Mouse (Mus musculus) embryonic facial prominence, embryonic 12.5 days (tissue): ENCODE data around the gene Dppa5a. TPM values are rescaled to one million over a fixed set of nuclear protein-coding genes. Genes with fewer than 3 reads are reported as not detected.

ENCODE experiments used
- ATAC-seq: fragments of 200-750 bp; cut with Nextera tagmentation; 2 replicates; pipeline ENCODE4 v1.8.0; 2017; ENCODE audit not compliant: insufficient number of reproducible peaks, insufficient read depth, low FRiP score, low TSS enrichment
- H3K27ac ChIP-seq: fragments of 300-500 bp; sonication (generic); 2 replicates; pipeline ENCODE4 v1.5.1; 2016; ENCODE audit warnings: mild to moderate bottlenecking
- H3K27me3 ChIP-seq: fragments of 300-500 bp; sonication (generic); 2 replicates; pipeline ENCODE4 v1.6.1; 2016; ENCODE audit warnings: mild to moderate bottlenecking, moderate library complexity
- H3K36me3 ChIP-seq: fragments of 300-500 bp; sonication (generic); 2 replicates; pipeline ENCODE4 v1.6.1; 2016; ENCODE audit warnings: mild to moderate bottlenecking
- H3K4me1 ChIP-seq: fragments of 300-500 bp; sonication (generic); 2 replicates; pipeline ENCODE4 v1.6.1; 2016
- H3K4me2 ChIP-seq: fragments of 300-500 bp; sonication (generic); replicated peaks from 2 replicates; pipeline ENCODE4 v1.6.1; 2016; ENCODE audit warnings: mild to moderate bottlenecking, moderate library complexity
- H3K4me3 ChIP-seq: fragments of 300-500 bp; sonication (generic); 2 replicates; pipeline ENCODE4 v1.5.1; 2016; ENCODE audit warnings: mild to moderate bottlenecking
- H3K9ac ChIP-seq: fragments of 300-500 bp; sonication (generic); 2 replicates; pipeline ENCODE4 v1.6.1; 2016; ENCODE audit warnings: mild to moderate bottlenecking, moderate library complexity
- H3K9me3 ChIP-seq: fragments of 300-500 bp; sonication (generic); 2 replicates; pipeline ENCODE4 v1.6.1; 2016; ENCODE audit warnings: mild to moderate bottlenecking, moderate library complexity
- WGBS: fragments of 180-500 bp; shearing (Covaris S2); methylation state at CpG from one replicate; pipeline ENCODE4 v1.1.7; 2016; 5-methylcytosine and 5-hydroxymethylcytosine counted together
- polyA plus RNA-seq: library from polyadenylated mRNA; unstranded; fragments of >200 nt; fragmentation: Nextera tagmentation; extraction: Ambion mirVana; gene quantifications from 2 replicates; pipeline ENCODE4 v1.2.1, GENCODE M21; 2016

Dppa5a gene
- polyA plus RNA-seq, 1 experiment from 2014 or later, result 0.37 TPM

GRCm38 (mm10) chr9:78377546-78377945 is 9.6 kb upstream of the Dppa5a start:
- peaks cover 8% of the 10 kb centered on the region; the same call in 1 of the 2 replicates for H3K4me1 ChIP-seq
- H3K4me2 ChIP-seq, result peak overlapping the region; percentile 69
- H3K9ac ChIP-seq, result no peak overlapping the region
- WGBS, result 23% methylated on average over 8 of the region's 8 CpGs
- no peaks in the 10 kb centered on the region for H3K36me3 ChIP-seq
- peaks cover 4% of the 10 kb centered on the region; the same call in 1 of the 2 replicates for H3K27me3 ChIP-seq
- H3K9me3 ChIP-seq, result no peaks in the 10 kb centered on the region
- peak overlapping the region; percentile 31 for H3K4me3 ChIP-seq
- no peak for ATAC-seq
- no peak overlapping the region for H3K27ac ChIP-seq

- H3K27ac ChIP-seq, result no peak overlapping the region
- WGBS, result 67% methylated on average over 4 of the region's 4 CpGs
- H3K9me3 ChIP-seq, result no peaks in the 10 kb centered on the region
- H3K4me1 ChIP-seq, result peaks cover 8% of the 10 kb centered on the region; the same call in 1 of the 2 replicates
- H3K27me3 ChIP-seq, result peaks cover 4% of the 10 kb centered on the region; the same call in 1 of the 2 replicates
- no peak overlapping the region for H3K4me2 ChIP-seq
- H3K36me3 ChIP-seq, result no peaks in the 10 kb centered on the region
- no peak for ATAC-seq
- no peak overlapping the region for H3K9ac ChIP-seq
- H3K4me3 ChIP-seq, result no peak overlapping the region
These were observed 7.5 kb upstream of the Dppa5a start for GRCm38 (mm10) chr9:78375486-78375885.

GRCm38 (mm10) chr9:78374885-78375389 is 7.0 kb upstream of the Dppa5a start:
- 74% methylated on average over 1 of the region's 1 CpGs for WGBS
- no peak for ATAC-seq

GRCm38 (mm10) chr9:78374397-78374796 is 6.4 kb upstream of the Dppa5a start:
- peaks cover 8% of the 10 kb centered on the region; the same call in 1 of the 2 replicates for H3K4me1 ChIP-seq
- no peaks in the 10 kb centered on the region for H3K9me3 ChIP-seq
- WGBS, result 52% methylated on average over 5 of the region's 5 CpGs
- H3K36me3 ChIP-seq, result no peaks in the 10 kb centered on the region
- no peak overlapping the region for H3K27ac ChIP-seq
- no peak overlapping the region for H3K9ac ChIP-seq
- peaks cover 4% of the 10 kb centered on the region; the same call in 1 of the 2 replicates for H3K27me3 ChIP-seq
- H3K4me3 ChIP-seq, result no peak overlapping the region
- no peak for ATAC-seq
- no peak overlapping the region for H3K4me2 ChIP-seq

More at GRCm38 (mm10) chr9:78374885-78375389, 7.0 kb upstream of the Dppa5a start:
- H3K4me3 ChIP-seq, result no peak overlapping the region
- H3K36me3 ChIP-seq, result no peaks in the 10 kb centered on the region
- H3K27me3 ChIP-seq, result peaks cover 4% of the 10 kb centered on the region; the same call in 1 of the 2 replicates
- no peak overlapping the region for H3K9ac ChIP-seq
- H3K4me1 ChIP-seq, result peaks cover 8% of the 10 kb centered on the region; the same call in 1 of the 2 replicates
- no peak overlapping the region for H3K27ac ChIP-seq
- H3K4me2 ChIP-seq, result no peak overlapping the region
- no peaks in the 10 kb centered on the region for H3K9me3 ChIP-seq

- Histone ChIP-seq H3K36me3 (no peaks in the 10 kb centered on the region), H3K9me3 (no peaks in the 10 kb centered on the region), H3K4me3 (no peak overlapping the region), H3K27me3 (peaks cover under 1% of the 10 kb centered on the region; the same call in 1 of the 2 replicates), H3K27ac (no peak overlapping the region), H3K9ac (no peak overlapping the region), H3K4me1 (peaks cover under 1% of the 10 kb centered on the region; the same call in 1 of the 2 replicates), H3K4me2 (no peak overlapping the region)
- WGBS, result 84% methylated on average over 10 of the region's 10 CpGs
- ATAC-seq, result no peak
These were observed 5.0 kb upstream of the Dppa5a start for GRCm38 (mm10) chr9:78372827-78373504.

GRCm38 (mm10) chr9:78371441-78371840 is 3.5 kb upstream of the Dppa5a start:
- Histone ChIP-seq H3K36me3 (no peaks in the 10 kb centered on the region), H3K9ac (no peak overlapping the region), H3K4me2 (no peak overlapping the region), H3K4me1 (no peaks in the 10 kb centered on the region), H3K27me3 (no peaks in the 10 kb centered on the region), H3K4me3 (no peak overlapping the region), H3K9me3 (no peaks in the 10 kb centered on the region), H3K27ac (no peak overlapping the region)
- WGBS, result 91% methylated on average over 3 of the region's 3 CpGs
- no peak for ATAC-seq

GRCm38 (mm10) chr9:78369786-78370185 is 1.8 kb upstream of the Dppa5a start:
- Histone ChIP-seq H3K27ac (no peak overlapping the region), H3K27me3 (no peaks in the 10 kb centered on the region), H3K4me2 (no peak overlapping the region), H3K4me3 (no peak overlapping the region), H3K4me1 (no peaks in the 10 kb centered on the region), H3K9ac (no peak overlapping the region), H3K9me3 (no peaks in the 10 kb centered on the region), H3K36me3 (no peaks in the 10 kb centered on the region)
- 87% methylated on average over 7 of the region's 7 CpGs for WGBS
- no peak for ATAC-seq

- Histone ChIP-seq H3K4me3 (no peak overlapping the region), H3K9ac (no peak overlapping the region), H3K4me1 (no peaks in the 10 kb centered on the region), H3K9me3 (no peaks in the 10 kb centered on the region), H3K27ac (no peak overlapping the region), H3K36me3 (no peaks in the 10 kb centered on the region), H3K27me3 (no peaks in the 10 kb centered on the region), H3K4me2 (no peak overlapping the region)
- 84% methylated on average over 2 of the region's 2 CpGs for WGBS
- ATAC-seq, result no peak
These were observed 1.4 kb upstream of the Dppa5a start for GRCm38 (mm10) chr9:78369349-78369748.

GRCm38 (mm10) chr9:78368671-78369293 is 805 bp upstream of the Dppa5a start:
- Histone ChIP-seq H3K4me3 (no peak overlapping the region), H3K9ac (no peak overlapping the region), H3K27me3 (no peaks in the 10 kb centered on the region), H3K4me1 (no peaks in the 10 kb centered on the region), H3K9me3 (no peaks in the 10 kb centered on the region), H3K27ac (no peak overlapping the region), H3K4me2 (no peak overlapping the region), H3K36me3 (no peaks in the 10 kb centered on the region)
- 62% methylated on average over 3 of the region's 3 CpGs for WGBS
- ATAC-seq, result no peak

- no peak overlapping the region for H3K9ac ChIP-seq
- H3K4me2 ChIP-seq, result no peak overlapping the region
- H3K9me3 ChIP-seq, result no peaks in the 10 kb centered on the region
- no peak overlapping the region for H3K27ac ChIP-seq
- no peak overlapping the region for H3K4me3 ChIP-seq
- no peaks in the 10 kb centered on the region for H3K27me3 ChIP-seq
- no peaks in the 10 kb centered on the region for H3K4me1 ChIP-seq
- 67% methylated on average over 13 of the region's 13 CpGs for WGBS
- H3K36me3 ChIP-seq, result no peaks in the 10 kb centered on the region
- ATAC-seq, result no peak
These were observed 2.0 kb downstream of the Dppa5a start for GRCm38 (mm10) chr9:78365850-78366544.

GRCm38 (mm10) chr9:78364701-78365100 is 3.3 kb downstream of the Dppa5a start:
- no peak overlapping the region for H3K27ac ChIP-seq
- H3K4me2 ChIP-seq, result no peak overlapping the region
- H3K9ac ChIP-seq, result no peak overlapping the region
- WGBS, result 87% methylated on average over 6 of the region's 6 CpGs
- no peaks in the 10 kb centered on the region for H3K36me3 ChIP-seq
- no peak overlapping the region for H3K4me3 ChIP-seq
- no peaks in the 10 kb centered on the region for H3K9me3 ChIP-seq
- H3K4me1 ChIP-seq, result no peaks in the 10 kb centered on the region
- no peak for ATAC-seq
- no peaks in the 10 kb centered on the region for H3K27me3 ChIP-seq
